Mouse (Mus musculus): Measurements from ENCODE around the gene 2310011J03Rik. TPM values are rescaled to one million over a fixed set of nuclear protein-coding genes. Genes with fewer than 3 reads are reported as not detected.

2310011J03Rik gene
- 1.4 TPM for polyA plus RNA-seq (2014; fragmentation: Illumina TruSeq; extraction: RNeasy Lipid Tissue Mini Kit (QIAGEN cat#74804); ENCODE audit: low read depth, low replicate concordance)

DNA sequence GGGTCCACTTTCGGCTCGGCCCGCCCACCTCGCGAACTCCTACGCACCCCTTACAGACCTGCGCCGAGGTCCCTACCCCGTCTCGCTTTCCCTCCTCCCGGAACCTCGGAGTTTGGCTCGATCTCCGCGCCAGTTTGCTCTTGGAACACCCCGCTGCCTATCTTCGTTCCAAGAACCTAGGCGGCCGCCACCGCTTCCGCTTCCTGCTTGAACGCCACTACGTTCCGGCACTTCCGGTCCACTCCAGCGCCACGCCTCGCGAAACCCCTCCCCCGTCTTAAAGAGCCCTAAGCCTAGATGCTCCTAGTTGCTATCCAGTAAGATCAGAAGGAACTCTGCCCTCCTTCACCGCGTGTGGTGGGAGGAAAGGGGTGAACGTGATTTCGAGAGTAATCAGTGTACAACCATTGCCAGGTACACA is at the start of gene 2310011J03Rik:
Gene 2310011J03Rik (minus strand): TSS at position 198 of the 421 bp plus-strand sequence.

DNA sequence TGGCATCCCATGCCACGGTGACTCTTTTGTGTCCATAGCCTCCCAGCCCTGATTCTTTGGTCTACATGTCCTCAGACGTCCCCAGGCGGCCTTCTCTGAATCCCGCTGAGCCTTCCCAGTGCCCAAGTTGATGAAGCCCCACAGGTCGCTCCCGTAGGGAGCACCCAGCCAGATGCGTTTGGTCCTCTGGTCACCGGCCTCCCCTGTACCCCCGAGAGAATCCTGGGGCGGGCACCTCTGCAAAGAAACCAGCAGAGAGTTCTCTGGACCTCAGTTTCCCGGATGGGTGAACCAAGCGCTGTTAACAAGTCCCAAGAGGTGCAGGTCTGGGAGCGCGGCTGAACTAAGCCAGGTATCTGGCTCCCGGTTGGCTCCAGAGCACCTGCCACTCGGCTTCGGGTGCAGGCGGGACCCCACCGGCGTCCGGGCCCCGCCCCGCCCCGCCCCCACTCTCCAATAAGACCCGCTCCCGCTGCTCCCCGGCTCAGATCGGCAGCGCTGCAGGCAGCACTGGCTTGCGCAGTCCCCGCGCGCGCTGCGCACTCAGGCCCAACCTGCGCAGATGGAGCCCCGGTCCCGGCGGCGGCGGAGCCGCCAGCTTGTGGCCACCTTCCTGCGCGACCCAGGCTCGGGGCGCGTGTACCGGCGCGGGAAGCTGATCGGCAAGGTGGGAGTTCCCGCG is 35.8 kb upstream of the 2310011J03Rik start, which contains the start of gene Plk5:
Gene Plk5 (plus strand): TSS at position 459 of the 682 bp plus-strand sequence.

GRCm38 (mm10) chr10:80348244-80348781 is 28.0 kb upstream of the 2310011J03Rik start, which contains the start of gene Adamtsl5:
Adamtsl5 (minus strand) TSS chr10:80348412.

GRCm38 (mm10) chr10:80329273-80330081 is 9.1 kb upstream of the 2310011J03Rik start, which contains the start of the genes Pcsk4 and Reep6:
Pcsk4 (minus strand) TSS chr10:80329498.
Reep6 (plus strand) TSS chr10:80329953.

GRCm38 (mm10) chr10:80295618-80296425 is 24.5 kb downstream of the 2310011J03Rik start, which contains the start of gene Apc2:
Apc2 (plus strand) TSS chr10:80295977.

DNA sequence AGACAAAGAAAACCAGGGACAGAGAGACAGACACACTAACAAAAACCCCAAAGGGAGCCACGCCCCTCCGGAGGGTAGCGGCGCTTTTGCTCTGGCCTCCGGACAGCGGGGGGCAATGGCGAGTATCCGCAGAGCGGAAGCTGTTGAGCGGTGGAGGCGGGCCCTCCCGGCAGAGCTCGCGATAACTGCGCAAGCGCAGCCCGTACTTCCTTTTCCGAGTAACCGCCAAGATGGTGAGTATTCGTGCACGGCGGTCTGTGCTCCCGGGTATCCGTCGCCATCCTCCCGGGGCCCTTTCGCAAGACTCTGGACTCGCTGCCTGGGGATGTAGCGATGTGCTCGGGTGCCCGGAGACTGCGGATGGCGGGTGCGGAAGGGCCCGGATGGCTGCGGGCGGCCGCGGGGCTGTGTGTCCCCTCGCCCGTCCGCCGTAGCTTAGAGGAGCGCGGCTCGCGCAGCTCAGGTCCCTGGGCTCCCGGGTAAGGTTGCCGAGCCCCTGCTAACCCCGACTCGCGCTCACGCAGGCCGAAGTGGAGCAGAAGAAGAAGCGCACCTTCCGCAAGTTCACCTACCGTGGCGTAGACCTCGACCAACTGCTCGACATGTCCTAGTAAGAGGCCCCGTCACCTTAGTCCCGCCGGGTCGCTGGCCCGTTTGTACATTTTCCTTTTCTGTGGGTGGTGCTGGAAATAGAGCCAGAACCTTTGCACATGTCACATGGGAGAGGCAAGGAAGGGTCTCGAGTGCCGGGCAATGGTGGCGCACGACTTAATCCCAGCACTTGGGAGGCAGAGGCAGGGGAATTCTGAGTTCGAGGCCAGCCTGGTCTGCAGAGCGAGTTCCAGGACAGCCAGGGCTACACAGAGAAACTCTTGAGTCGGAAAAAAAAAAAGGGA is 27.8 kb downstream of the 2310011J03Rik start, which contains the start of gene Rps15:
Gene Rps15 (plus strand): TSS at position 203 of the 896 bp plus-strand sequence.

Other genes starting within 250 kb of the 2310011J03Rik start
- 1.3 TPM for gene Sbno2, start 215.0 kb downstream of the 2310011J03Rik start, polyA plus RNA-seq (2014; fragmentation: Illumina TruSeq; extraction: RNeasy Lipid Tissue Mini Kit (QIAGEN cat#74804); ENCODE audit: low read depth, low replicate concordance)
- 8.0 TPM for gene Stk11, start 204.7 kb downstream of the 2310011J03Rik start, polyA plus RNA-seq (2014; fragmentation: Illumina TruSeq; extraction: RNeasy Lipid Tissue Mini Kit (QIAGEN cat#74804); ENCODE audit: low read depth, low replicate concordance)
- 0.70 TPM for gene Atp5d, start 181.9 kb downstream of the 2310011J03Rik start, polyA plus RNA-seq (2014; fragmentation: Illumina TruSeq; extraction: RNeasy Lipid Tissue Mini Kit (QIAGEN cat#74804); ENCODE audit: low read depth, low replicate concordance)
- gene Cbarp, start 179.7 kb downstream of the 2310011J03Rik start, polyA plus RNA-seq (2014; fragmentation: Illumina TruSeq; extraction: RNeasy Lipid Tissue Mini Kit (QIAGEN cat#74804); ENCODE audit: low read depth, low replicate concordance): 1.5 TPM
- 7.6 TPM for gene Midn, start 172.3 kb downstream of the 2310011J03Rik start, polyA plus RNA-seq (2014; fragmentation: Illumina TruSeq; extraction: RNeasy Lipid Tissue Mini Kit (QIAGEN cat#74804); ENCODE audit: low read depth, low replicate concordance)
- gene Cirbp, start 154.6 kb downstream of the 2310011J03Rik start, polyA plus RNA-seq (2014; fragmentation: Illumina TruSeq; extraction: RNeasy Lipid Tissue Mini Kit (QIAGEN cat#74804); ENCODE audit: low read depth, low replicate concordance): 21.3 TPM
- 1.0 TPM for gene 1600002K03Rik, start 147.6 kb downstream of the 2310011J03Rik start, polyA plus RNA-seq (2014; fragmentation: Illumina TruSeq; extraction: RNeasy Lipid Tissue Mini Kit (QIAGEN cat#74804); ENCODE audit: low read depth, low replicate concordance)
- gene Efna2, start 141.1 kb downstream of the 2310011J03Rik start, polyA plus RNA-seq (2014; fragmentation: Illumina TruSeq; extraction: RNeasy Lipid Tissue Mini Kit (QIAGEN cat#74804); ENCODE audit: low read depth, low replicate concordance): 2.2 TPM
- gene Mum1, start 94.1 kb downstream of the 2310011J03Rik start, polyA plus RNA-seq (2014; fragmentation: Illumina TruSeq; extraction: RNeasy Lipid Tissue Mini Kit (QIAGEN cat#74804); ENCODE audit: low read depth, low replicate concordance): 7.3 TPM
- 5.8 TPM for gene Ndufs7, start 71.4 kb downstream of the 2310011J03Rik start, polyA plus RNA-seq (2014; fragmentation: Illumina TruSeq; extraction: RNeasy Lipid Tissue Mini Kit (QIAGEN cat#74804); ENCODE audit: low read depth, low replicate concordance)
- 2.7 TPM for gene Gamt, start 59.5 kb downstream of the 2310011J03Rik start, polyA plus RNA-seq (2014; fragmentation: Illumina TruSeq; extraction: RNeasy Lipid Tissue Mini Kit (QIAGEN cat#74804); ENCODE audit: low read depth, low replicate concordance)
- gene Dazap1, start 59.1 kb downstream of the 2310011J03Rik start, polyA plus RNA-seq (2014; fragmentation: Illumina TruSeq; extraction: RNeasy Lipid Tissue Mini Kit (QIAGEN cat#74804); ENCODE audit: low read depth, low replicate concordance): 17.0 TPM
- gene Rps15, start 28.1 kb downstream of the 2310011J03Rik start, polyA plus RNA-seq (2014; fragmentation: Illumina TruSeq; extraction: RNeasy Lipid Tissue Mini Kit (QIAGEN cat#74804); ENCODE audit: low read depth, low replicate concordance): not detected
- gene Apc2, start 24.6 kb downstream of the 2310011J03Rik start, polyA plus RNA-seq (2014; fragmentation: Illumina TruSeq; extraction: RNeasy Lipid Tissue Mini Kit (QIAGEN cat#74804); ENCODE audit: low read depth, low replicate concordance): not detected
- gene Pcsk4, start 9.0 kb upstream of the 2310011J03Rik start, polyA plus RNA-seq (2014; fragmentation: Illumina TruSeq; extraction: RNeasy Lipid Tissue Mini Kit (QIAGEN cat#74804); ENCODE audit: low read depth, low replicate concordance): not detected
- not detected for gene Reep6, start 9.4 kb upstream of the 2310011J03Rik start, polyA plus RNA-seq (2014; fragmentation: Illumina TruSeq; extraction: RNeasy Lipid Tissue Mini Kit (QIAGEN cat#74804); ENCODE audit: low read depth, low replicate concordance)
- gene Adamtsl5, start 27.9 kb upstream of the 2310011J03Rik start, polyA plus RNA-seq (2014; fragmentation: Illumina TruSeq; extraction: RNeasy Lipid Tissue Mini Kit (QIAGEN cat#74804); ENCODE audit: low read depth, low replicate concordance): 0.82 TPM
- gene Plk5, start 35.9 kb upstream of the 2310011J03Rik start, polyA plus RNA-seq (2014; fragmentation: Illumina TruSeq; extraction: RNeasy Lipid Tissue Mini Kit (QIAGEN cat#74804); ENCODE audit: low read depth, low replicate concordance): not detected
- gene Mex3d, start 67.1 kb upstream of the 2310011J03Rik start, polyA plus RNA-seq (2014; fragmentation: Illumina TruSeq; extraction: RNeasy Lipid Tissue Mini Kit (QIAGEN cat#74804); ENCODE audit: low read depth, low replicate concordance): 13.4 TPM
- gene Mbd3, start 79.0 kb upstream of the 2310011J03Rik start, polyA plus RNA-seq (2014; fragmentation: Illumina TruSeq; extraction: RNeasy Lipid Tissue Mini Kit (QIAGEN cat#74804); ENCODE audit: low read depth, low replicate concordance): not detected
- not detected for gene Uqcr11, start 86.3 kb upstream of the 2310011J03Rik start, polyA plus RNA-seq (2014; fragmentation: Illumina TruSeq; extraction: RNeasy Lipid Tissue Mini Kit (QIAGEN cat#74804); ENCODE audit: low read depth, low replicate concordance)
- gene Tcf3, start 113.1 kb upstream of the 2310011J03Rik start, polyA plus RNA-seq (2014; fragmentation: Illumina TruSeq; extraction: RNeasy Lipid Tissue Mini Kit (QIAGEN cat#74804); ENCODE audit: low read depth, low replicate concordance): 3.1 TPM
- not detected for gene Onecut3, start 174.3 kb upstream of the 2310011J03Rik start, polyA plus RNA-seq (2014; fragmentation: Illumina TruSeq; extraction: RNeasy Lipid Tissue Mini Kit (QIAGEN cat#74804); ENCODE audit: low read depth, low replicate concordance)
- not detected for gene Atp8b3, start 218.6 kb upstream of the 2310011J03Rik start, polyA plus RNA-seq (2014; fragmentation: Illumina TruSeq; extraction: RNeasy Lipid Tissue Mini Kit (QIAGEN cat#74804); ENCODE audit: low read depth, low replicate concordance)
- gene Rexo1, start 241.0 kb upstream of the 2310011J03Rik start, polyA plus RNA-seq (2014; fragmentation: Illumina TruSeq; extraction: RNeasy Lipid Tissue Mini Kit (QIAGEN cat#74804); ENCODE audit: low read depth, low replicate concordance): 0.52 TPM